Mouse (Mus musculus) brain, embryonic 14.5 days (tissue): Measurements from ENCODE around the gene Fam192a. TPM values are rescaled to one million over a fixed set of nuclear protein-coding genes. Genes with fewer than 3 reads are reported as not detected.
A peak's percentile ranks its signal among the peaks of the same experiment; 100 is the strongest.

Source experiments
- DNase-seq: peaks from one replicate; pipeline ENCODE4 v3.0.0-alpha.2; 2011; ENCODE audit warnings: low read depth
- CTCF ChIP-seq: fragments of 200-500 bp; IDR thresholded peaks from 2 replicates; pipeline ENCODE4 v1.5.1; 2012; ENCODE audit warnings: inconsistent platforms, mild to moderate bottlenecking, moderate library complexity, borderline replicate concordance; ENCODE audit not compliant: insufficient read depth, insufficient read length; ENCODE audit errors: extremely low read depth
- POLR2A ChIP-seq: fragments of 200-500 bp; IDR thresholded peaks from 2 replicates; pipeline ENCODE4 v1.6.1; 2012; ENCODE audit warnings: mild to moderate bottlenecking, inconsistent platforms, borderline replicate concordance; ENCODE audit not compliant: poor library complexity, insufficient read depth, insufficient read length, severe bottlenecking; ENCODE audit errors: extremely low read depth
- polyA plus RNA-seq: library from polyadenylated mRNA; depleted of rRNA; stranded (reverse); fragments of >200 nt; gene quantifications from 2 replicates; pipeline ENCODE4 v1.2.3, GENCODE M21; 2012

The Fam192a gene
- polyA plus RNA-seq, 1 experiment: 57.2 TPM

GRCm38 (mm10) chr8:94549482-94549881 is 52.3 kb downstream of the Fam192a start:
- no peak for DNase-seq
- TF ChIP-seq POLR2A (no peak), CTCF (no peak)

- DNase-seq: no peak
- TF ChIP-seq CTCF: no peak
Observed at GRCm38 (mm10) chr8:94549041-94549440, 52.8 kb downstream of the Fam192a start.

- TF ChIP-seq POLR2A (no peak), CTCF (no peak)
- no peak for DNase-seq
Observed at GRCm38 (mm10) chr8:94543981-94544380, 57.8 kb downstream of the Fam192a start.

GRCm38 (mm10) chr8:94540889-94541795 is 60.7 kb downstream of the Fam192a start:
- no peak for DNase-seq
- TF ChIP-seq CTCF: no peak
- TF ChIP-seq POLR2A: no peak

GRCm38 (mm10) chr8:94540025-94540424 is 61.8 kb downstream of the Fam192a start:
- no peak for DNase-seq
- TF ChIP-seq POLR2A: no peak
- TF ChIP-seq CTCF: no peak

DNA sequence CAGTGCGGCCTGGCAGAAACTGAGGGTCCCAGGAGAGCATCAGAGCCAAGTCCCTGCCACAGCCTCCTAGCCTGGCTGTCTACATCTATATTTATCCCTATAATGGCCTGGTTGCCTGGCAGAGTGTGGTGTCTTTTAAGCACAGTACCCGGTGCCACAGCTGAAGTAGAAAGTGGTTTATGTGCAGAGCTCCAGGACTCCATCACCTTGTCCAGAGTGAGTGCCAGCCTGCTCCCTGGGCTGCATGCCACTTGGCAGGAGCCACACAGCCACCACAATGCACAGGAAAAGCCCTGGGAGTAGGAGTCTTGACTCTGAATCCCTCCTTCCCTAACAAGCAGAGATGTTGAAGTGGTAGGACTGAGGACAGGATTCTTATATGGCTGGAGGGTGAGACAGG is 64.3 kb downstream of the Fam192a start:
- DNase-seq: peak; percentile 57

DNA sequence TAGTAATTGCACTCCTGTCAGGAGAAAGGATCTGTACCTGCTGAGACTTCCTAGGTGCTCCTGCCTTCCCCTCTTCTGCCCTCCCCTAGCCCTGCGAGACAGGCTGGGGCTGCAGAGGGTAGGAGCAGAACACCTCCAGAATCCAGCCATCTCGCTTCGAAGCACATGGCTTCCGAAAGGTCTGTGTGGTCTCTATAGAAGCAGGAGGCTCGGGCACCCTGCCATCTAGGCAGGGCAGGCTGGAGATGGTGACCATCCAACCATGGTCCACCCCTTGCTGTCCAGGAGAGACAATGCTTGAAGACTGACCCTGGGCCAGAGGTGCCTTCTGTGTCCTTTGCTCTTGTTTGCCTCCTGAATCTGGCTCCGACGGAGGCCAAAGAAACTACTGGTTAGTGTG is 66.2 kb downstream of the Fam192a start:
- no peak for DNase-seq
- TF ChIP-seq CTCF (no peak), POLR2A (no peak)

More for the DNA sequence above, 64.3 kb downstream of the Fam192a start:
- TF ChIP-seq POLR2A (no peak), CTCF (no peak)

- DNase-seq: no peak
- TF ChIP-seq POLR2A (no peak), CTCF (no peak)
Observed at GRCm38 (mm10) chr8:94534612-94535011, 67.2 kb downstream of the Fam192a start.

DNA sequence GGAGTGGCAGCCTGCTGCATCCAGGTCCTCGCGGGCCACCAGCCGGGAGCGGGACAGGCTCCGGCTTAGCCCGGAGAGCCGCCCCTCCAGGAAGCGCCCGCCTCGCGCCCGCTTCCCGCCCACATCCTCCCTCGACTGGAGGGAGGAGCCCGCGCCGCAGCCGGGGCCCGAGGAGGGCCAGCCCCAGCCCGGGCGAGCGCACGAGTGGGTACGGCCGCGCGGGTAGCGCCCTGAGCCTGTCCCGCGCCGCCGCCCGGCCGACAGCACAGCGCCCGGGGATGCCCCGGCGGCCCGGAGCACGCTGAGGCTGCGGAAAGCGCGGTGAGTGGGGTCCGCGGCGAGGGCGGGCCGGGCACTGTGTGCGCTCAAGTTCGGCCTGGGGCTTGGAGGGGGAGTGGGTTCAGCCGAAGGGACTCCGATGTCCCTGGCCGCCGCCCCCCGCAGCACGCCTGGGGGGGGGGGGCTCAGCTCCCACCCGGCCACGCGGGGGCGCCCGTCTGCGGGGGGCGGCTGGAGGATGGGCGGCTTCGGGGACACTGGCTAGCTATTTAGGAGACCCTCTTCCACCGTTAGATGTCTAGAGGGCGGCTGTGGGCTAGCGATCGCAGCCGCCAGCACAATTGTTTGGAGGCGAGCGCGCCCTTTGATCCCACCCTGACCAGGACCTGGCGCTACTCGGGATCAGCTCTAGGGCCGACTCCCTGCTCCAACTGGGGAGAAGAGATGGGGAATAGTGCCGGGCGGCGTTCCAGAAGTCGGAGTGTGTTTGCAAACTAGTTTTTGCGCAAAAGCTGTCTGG is 68.7 kb downstream of the Fam192a start, which contains the start of gene Cpne2:
Gene Cpne2, plus strand, starts transcription at position 118 of the 799 bp plus-strand sequence.
- TF ChIP-seq POLR2A: no peak
- TF ChIP-seq CTCF: peak; percentile 28; the same call in 1 of the 2 replicates
- DNase-seq: peak; percentile 71

- DNase-seq: no peak
- TF ChIP-seq CTCF (no peak), POLR2A (no peak)
Observed at GRCm38 (mm10) chr8:94532525-94532872, 69.3 kb downstream of the Fam192a start.

GRCm38 (mm10) chr8:94532000-94532399 is 69.8 kb downstream of the Fam192a start:
- TF ChIP-seq CTCF (no peak), POLR2A (no peak)
- peak; percentile 64 for DNase-seq
